Mouse (Mus musculus): ENCODE results near the gene Mybph. TPM values are rescaled to one million over a fixed set of nuclear protein-coding genes. Genes with fewer than 3 reads are reported as not detected.

Mybph gene
- total RNA-seq, 2 experiments from 2014 or later: 0.09 TPM; not detected in 1

DNA sequence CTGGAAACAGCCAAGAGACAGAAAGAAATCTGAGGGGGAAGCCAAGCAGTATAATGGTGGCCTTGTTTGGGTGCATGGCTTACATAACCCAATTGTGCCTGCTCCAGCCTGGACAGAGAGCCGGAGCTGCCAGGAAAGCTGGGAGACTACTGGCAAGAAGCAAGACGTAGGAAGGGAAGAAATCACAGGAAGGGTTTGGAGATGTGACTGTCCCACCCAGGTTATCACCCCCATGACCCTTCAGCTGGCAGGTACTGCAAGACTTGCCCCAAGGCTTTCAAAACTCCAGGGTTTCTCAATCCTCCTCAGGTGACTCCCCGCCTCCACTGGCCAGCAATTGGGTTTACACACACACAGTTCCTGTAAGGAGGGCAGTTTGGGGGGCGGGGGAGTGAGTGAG, 11.2 kb upstream of the Mybph start, which contains the start of gene Chil1:
Gene Chil1 (plus strand): TSS at position 152 of the 400 bp plus-strand sequence.
- peak; percentile 76 for ATAC-seq (ENCODE audit: poor library complexity, severe bottlenecking)

DNA sequence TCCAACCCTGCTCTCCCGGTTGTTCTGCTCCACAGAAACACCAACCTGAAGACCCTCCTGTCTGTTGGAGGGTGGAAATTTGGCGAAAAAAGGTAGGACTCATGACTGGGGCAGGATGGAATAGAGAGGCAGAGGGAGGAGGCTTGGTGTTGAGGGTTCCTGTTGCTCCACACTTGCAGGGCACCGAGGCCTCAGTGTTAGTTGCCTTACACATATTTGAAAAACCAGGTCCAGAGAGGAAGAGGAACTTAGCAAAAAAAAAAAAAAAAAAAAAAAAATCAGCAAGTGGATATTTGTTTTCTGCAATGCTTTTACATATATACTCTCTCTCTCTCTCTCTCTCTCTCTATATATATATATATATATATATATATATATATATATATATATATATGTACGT, 9.2 kb upstream of the Mybph start:
- peak; percentile 72 for ATAC-seq (ENCODE audit: poor library complexity, severe bottlenecking)

DNA sequence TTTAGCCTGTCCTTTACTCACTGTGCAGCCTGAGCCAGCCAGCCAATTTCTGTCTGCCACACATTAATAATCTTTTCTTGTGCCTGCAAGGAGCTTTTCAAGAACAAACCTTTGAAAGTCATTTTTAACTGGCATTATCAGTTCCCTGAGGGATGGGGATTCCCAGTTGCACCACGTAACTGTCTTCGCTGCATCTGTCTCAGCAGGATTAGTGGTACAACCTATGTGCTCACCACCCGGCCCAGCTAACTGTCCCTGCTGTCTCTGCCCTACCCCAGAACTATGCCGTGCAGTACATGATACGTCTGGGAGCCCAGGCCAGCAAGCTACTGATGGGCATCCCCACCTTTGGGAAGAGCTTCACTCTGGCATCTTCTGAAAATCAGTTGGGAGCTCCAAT, 5.0 kb upstream of the Mybph start:
- ATAC-seq (ENCODE audit: poor library complexity, severe bottlenecking): no peak

DNA sequence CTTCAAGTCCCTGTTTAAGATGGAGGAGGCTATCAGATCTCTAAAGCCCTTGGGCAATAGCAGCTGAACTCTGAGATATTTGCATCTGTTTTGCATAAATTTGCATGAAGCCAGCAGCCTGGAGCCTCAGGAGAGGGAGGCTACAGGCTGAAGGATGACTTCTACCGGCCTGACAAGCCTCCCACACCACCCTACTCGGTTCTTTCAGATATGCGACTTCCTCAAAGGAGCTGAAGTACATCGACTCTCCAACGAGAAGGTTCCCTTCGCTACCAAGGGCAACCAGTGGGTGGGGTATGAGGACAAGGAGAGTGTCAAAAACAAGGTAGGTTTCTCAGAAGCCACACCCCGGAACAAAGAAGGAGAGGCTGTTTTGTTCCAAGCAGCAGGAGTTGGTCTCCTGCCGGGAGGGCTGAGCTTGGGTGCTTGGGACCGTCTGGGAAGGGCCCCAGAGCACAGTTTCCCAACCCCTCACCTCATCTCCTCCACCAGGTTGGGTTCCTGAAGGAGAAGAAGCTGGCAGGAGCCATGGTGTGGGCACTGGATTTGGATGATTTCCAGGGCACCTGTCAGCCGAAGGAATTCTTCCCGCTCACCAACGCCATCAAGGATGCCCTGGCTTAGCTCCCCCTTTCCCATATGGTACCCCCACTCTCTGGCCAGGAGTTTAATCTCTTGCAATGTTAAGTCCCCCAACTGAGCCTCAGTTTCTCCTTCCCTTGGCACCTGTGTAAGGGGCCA, 4.1 kb upstream of the Mybph start:
- ATAC-seq (ENCODE audit: poor library complexity, severe bottlenecking): peak; percentile 80

DNA sequence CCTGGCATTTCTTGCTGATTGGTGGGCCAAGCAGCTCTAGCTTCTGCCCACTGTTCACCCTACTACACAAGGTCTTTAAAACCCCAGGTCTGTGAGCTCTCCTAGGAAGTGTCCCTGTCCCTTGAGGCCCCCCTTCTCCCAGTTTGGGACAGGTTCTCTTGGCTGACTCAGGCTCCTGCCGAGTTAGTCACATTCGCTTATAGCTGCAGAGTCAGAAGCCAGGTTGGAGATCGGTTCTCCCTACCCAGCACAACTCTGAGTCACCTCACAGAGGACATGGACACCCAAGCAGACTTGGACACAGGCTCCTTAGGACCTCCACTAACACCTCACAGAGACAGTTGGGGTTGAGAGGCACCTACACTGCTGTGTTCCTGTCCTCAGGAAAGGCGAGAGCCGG, 2.1 kb upstream of the Mybph start:
- no peak for ATAC-seq (ENCODE audit: poor library complexity, severe bottlenecking)

DNA sequence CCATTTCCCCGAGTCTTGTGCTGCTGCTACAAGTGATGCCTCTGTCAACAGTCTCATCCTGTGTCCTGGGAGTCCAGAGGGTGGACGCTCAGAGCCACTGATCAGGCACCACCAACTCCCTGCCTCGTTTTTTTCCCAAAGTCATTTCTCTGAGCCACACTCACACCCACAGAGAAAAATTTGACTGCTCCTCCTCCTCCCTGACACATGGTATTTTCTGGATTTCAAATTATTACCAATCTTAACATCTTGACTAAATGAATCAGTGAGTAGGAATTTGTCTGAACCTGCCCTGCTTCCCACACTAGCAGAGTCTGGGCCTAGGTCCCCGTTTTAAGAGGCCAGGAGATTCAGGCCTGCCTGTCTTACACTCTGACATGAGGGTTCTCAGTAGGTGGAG, 1.2 kb upstream of the Mybph start:
- no peak for ATAC-seq (ENCODE audit: poor library complexity, severe bottlenecking)

DNA sequence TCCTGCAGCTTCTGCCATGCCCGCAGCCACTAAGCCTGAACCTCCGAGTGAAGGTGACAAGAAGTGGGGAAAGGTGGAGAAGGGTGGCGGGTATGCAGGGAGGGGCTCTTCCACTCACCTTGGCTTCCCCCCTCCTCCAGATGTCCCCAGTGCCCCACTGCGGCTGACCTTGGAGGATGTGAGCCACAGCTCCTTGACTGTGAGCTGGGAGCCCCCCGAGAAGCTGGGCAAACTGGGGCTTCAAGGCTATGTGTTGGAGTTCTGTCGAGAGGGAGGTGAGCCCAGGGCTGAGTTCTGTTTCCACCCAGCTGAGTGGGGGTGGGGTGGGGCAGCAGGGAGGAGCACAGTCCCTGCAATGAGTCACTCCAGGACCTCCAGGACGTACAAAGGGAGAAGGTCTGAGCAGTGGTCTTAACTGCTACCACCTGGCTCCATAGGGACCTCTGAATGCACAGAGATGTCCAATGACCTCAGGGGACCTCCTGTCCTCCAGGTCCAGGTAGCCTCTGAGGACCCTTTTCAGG, 488 bp downstream of the Mybph start:
- ATAC-seq (ENCODE audit: poor library complexity, severe bottlenecking): no peak

DNA sequence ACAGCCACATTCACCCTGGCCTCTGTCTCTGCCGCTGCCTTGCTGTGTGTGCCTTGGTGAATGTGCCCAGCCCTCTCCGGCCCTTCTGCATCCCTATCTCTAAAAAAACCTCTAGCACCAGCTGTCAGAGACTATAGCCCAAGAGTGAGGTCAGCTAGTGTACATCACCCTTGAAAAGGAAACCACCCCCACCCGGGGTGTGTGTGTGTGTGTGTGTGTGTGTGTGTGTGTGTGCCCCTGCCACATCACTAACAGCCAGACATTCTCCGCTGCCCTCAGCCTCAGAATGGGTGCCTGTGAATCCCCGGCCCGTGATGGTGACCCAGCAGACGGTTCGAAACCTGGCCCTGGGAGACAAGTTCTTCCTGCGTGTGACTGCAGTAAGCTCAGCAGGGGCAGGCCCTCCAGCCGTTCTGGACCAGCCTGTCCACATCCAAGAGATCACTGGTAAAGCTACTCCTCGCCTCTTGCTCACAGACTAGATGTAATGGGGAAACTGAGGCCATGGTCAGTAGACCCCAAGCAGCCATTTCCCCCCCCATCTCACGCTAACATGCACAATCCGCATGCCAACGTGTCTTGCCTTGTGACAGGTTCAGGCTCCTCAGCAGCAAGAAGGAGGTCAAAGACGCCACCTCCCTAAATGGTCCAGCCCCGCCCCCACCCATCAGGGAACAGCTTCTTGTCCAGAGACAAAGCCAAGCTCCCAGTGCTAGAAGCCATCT, 1.2 kb downstream of the Mybph start:
- no peak for ATAC-seq (ENCODE audit: poor library complexity, severe bottlenecking)

DNA sequence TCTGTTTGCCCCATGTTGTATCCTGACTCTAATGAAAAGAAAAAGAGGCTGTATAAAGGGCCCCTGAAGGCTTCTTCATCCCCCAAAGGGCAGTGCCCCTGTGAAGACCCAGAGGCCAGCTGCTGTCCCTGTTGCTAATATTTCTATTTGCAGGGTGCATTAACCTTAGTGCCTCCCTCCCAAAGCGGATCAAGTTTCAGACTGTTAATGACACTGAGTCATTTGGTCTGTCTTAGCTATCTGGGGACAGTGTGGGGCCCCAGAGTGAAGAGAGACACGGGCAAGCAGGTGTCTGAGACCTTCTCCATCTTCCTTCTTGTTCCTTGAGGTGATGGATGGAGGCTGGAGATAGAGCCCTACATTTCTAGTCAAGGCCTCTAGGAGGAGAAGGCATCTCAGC, 1.9 kb downstream of the Mybph start:
- ATAC-seq (ENCODE audit: poor library complexity, severe bottlenecking): no peak

DNA sequence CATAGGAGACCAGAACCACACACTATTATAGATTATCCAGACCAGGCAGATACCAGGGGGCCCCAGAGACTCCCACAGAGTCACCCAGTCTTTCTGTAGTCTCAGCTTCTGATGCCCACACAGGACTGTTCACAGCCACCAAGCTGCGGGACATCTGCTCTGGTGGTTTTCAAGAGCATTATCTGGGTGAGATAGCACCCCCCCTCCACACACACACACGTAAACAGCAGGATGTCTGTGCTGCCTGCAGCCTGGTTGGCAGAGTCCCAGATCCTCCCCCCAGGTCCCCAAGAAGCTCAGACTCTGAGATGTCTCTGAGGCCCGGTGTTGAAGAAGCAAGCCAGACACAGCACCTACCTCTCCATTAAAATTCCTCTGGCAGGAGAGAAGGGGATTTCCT, 2.3 kb downstream of the Mybph start:
- no peak for ATAC-seq (ENCODE audit: poor library complexity, severe bottlenecking)

DNA sequence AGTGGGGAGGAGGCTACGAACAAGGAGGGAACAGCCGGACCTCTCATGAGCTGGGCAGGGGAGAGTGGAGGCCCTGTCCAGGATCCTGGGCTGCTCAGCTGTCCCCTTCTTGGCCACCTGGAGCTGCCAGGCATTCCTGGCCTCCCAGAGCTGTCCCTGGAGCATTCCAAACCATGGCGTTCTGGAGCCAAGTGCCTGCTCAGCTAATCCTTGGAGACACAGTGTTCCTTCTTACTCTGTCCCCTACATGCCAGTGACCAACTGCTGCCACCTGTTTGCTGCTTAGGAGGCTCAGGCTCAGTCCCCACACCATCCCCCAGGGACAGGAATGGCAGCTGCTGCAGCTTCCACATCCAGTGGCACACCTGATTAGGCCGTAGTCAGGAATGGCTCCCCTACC, 2.7 kb downstream of the Mybph start:
- ATAC-seq (ENCODE audit: poor library complexity, severe bottlenecking): no peak; the same call in 1 of the 2 replicates

DNA sequence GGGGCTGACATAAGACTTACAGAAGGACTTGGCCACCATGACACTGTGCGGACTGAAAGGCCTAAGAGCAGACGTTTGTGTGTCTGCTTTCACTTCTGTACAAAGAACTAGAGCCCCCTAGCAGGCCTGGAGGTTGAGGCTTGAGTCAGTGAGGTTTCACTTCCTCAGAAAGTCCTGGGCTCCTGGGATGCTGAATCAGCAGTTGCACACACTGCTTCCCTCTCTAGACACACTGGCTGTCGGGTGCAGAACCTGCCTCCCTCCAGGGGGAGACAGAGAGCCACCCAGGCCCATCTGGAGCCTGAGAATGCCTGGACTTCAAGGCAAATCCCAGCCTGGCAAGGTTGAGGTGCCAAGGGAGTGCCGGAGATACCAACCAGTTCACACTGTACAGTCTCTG, 3.1 kb downstream of the Mybph start:
- ATAC-seq (ENCODE audit: poor library complexity, severe bottlenecking): peak; percentile 98

DNA sequence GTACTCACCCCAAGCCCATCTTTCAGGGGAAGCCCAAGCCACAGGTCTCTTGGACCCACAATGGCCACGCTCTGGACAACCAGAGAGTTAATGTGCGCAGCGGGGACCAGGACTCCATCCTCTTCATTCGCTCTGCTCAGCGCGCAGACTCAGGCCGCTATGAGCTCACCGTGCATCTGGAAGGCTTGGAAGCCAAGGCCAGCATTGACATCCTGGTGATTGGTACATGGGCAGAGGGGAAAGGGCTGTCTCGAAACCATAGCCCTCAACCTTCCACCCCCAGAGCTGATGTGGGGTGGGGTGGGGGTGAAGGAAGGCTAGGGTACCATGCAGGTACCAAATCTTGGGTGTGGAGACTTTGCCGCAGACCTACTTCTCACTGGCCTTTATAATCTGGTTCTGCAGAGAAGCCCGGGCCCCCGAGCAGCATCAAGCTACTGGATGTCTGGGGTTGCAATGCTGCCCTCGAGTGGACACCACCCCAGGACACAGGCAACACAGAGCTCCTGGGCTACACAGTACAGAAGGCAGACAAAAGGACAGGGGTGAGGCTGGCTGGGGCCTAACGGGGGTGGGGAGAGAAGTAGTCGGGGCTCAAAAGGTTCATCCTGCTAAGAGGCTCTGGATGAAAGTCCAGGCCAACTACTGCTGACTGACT, 4.2 kb downstream of the Mybph start:
- no peak for ATAC-seq (ENCODE audit: poor library complexity, severe bottlenecking)

DNA sequence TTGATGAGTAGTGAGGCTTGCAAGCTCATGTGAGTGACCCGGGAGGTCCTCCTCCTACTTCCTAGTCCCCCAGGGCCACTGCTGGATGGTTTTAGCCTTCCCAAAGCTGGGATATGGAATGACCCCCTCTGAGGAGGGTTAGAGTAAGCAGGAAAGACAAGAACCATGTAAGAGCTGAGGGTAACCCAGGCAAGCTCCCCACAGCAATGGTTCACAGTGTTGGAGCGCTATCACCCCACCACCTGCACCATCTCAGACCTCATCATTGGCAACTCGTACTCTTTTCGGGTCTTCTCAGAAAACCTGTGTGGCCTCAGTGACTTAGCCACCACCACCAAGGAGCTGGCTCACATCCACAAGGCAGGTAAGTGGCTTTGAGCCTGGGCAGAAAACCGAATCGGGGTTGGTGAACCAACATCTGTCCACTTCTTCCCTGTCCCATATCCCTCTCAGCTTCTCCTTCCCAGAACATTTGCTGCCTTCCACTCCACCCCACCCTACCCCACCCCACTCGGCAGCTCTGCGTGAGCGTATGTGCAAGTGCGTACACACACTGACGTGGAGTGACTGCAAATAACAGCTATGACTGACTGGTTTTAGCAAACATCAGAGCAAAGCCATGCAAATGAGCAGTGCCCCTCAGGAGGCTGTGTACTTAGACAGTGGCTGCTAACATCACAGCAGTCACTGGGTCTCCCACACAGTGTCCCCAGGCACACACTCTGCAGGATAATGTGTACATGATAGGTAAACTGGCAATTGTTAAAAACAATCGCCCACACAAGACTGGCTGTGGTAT, 5.1 kb downstream of the Mybph start:
- ATAC-seq (ENCODE audit: poor library complexity, severe bottlenecking): no peak

DNA sequence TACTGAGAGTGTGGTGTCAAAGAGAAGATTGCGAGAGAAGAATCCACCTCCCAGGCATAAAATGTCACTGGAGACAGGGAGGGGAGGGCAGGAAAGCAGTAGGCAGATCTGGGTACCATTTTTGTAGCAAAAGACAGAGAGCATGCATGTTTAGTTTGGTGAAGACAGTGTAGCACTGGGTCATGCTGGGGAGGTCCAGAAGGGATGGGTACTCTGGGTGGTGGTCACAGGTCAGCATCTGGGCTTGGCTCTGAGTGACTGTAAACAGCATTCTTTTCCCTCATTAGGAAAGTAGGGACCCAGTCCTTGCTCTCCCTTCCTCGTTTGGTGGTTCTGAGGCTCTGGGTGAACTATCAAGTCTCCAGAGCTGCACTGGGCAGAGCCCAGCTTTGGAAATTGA, 7.2 kb downstream of the Mybph start:
- ATAC-seq (ENCODE audit: poor library complexity, severe bottlenecking): no peak

DNA sequence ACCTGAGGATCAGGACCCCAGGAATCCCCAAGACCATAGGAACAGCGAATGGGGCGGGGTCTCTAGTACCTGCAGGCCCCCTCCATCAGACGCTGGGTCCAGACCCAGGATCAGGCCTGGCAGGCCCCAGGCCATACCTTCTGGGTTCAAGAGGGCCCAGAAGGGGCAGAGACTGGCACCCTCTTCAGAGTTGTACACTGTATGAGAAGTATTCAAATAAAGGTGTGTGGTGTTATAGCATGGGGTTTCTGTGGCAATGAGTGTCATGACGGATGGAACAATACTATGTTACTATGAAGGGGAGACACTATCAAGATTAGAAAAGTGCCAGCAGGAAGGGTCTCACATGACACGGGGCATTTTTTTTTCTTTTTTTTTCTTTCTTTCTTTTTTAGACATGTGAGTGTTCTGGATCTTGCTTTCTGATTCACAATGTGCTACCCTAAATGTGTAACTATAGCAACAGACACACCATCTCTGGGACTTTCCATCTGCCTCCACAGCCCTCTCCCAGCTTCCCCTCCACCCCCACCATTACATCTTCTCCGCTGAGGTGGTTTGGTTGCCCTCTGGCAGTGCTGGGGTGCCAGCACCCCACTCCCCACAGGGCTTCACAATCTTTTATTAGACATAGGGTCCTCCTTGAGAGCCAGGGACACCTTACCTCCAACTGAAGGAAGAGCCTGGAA, 7.9 kb downstream of the Mybph start:
- ATAC-seq (ENCODE audit: poor library complexity, severe bottlenecking): no peak

DNA sequence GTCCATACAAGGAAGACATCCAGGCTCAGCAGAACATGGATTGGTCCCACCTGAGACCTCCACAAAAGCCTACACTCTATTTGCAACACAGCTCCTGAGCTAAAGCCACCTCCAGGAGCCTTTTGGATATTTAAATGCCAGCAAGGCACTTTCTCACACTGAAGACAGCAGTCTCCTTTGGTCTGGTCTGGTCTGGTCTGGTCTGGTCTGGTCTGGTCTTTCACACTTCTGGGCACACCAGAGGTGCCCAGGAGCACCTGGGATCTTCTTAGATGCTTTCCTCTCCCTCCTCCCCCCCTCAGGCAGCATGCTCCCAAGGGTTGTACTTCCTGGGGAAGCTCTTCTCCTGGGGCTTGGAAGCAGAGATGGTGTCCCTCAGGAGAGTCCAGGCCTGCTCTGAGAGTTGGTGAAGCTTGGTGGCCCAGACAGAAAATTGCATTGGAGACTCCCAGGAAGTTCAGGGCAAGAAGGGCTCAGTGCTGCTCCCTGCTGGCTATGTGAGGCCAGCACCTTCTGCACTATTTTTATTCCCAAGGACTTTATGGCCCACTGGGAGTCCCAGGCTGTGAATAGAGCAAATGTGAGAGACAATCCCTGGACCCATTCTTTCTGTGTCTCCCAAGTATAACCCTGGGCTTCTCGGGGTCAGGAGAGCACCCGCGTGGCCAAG, 8.6 kb downstream of the Mybph start:
- peak; percentile 72 for ATAC-seq (ENCODE audit: poor library complexity, severe bottlenecking)

DNA sequence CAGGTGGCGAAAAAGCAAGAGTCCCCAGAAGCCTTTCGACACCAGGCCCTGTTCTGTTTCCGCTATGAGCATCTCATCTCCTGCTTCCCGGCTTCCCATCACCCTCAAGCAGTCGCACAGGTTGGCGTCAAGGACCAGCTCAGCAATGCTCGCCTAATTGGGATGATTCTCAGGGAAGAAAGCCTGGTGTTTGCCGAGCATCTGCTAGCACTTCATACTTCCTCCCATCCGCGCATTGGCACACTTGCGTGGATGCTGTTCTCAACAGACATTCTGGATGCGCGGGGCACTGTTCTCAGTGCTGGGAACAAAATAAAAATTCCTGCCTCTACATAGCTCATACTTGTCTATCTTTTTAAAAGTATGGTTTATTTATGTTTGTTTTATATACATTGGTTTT, 11.0 kb downstream of the Mybph start:
- ATAC-seq (ENCODE audit: poor library complexity, severe bottlenecking): no peak

DNA sequence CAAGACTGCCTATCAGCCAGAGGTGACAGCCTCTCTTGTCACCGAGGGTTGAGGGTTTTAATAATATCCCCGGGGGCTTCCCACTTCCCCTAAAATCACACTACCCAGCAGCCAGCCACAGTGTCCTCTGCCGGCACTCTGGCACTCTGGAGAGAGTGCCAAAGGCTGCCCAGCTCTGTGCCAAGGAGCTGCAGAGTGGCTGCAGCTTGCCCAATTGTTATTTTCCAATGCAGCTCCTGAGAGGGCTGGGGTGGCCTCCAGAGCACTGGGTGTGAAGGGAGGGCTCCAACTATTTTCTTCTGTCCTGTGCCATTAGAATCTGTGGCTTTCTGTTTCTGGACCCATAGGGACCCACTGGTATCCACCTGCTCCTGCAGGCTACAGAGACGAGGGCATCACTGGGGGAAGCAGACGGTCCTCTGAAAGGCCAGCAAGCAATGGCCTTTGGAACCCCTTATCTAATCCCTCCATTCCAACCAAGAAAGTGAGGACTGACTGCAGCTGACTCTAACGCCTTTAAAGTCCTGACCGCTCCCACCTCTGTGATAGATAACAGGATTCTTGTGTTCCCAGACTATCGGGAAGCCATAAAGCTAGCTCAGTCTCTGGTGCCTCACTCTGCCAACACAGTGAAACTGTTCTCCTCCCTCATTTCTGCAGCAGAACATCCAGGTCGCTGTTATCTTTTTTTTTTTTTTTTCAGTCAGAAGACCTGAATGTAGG, 12.2 kb downstream of the Mybph start:
- ATAC-seq (ENCODE audit: poor library complexity, severe bottlenecking): no peak

Measured in megakaryocyte, adult 5-6 weeks (primary cell).